Mouse (Mus musculus): ENCODE measurements around the gene Serpinb6c.
"Not testable (repeated sequence)": the region's sequence is repeated elsewhere in the genome, so short reads cannot be mapped to it uniquely, and the experiment has no call there.

The Serpinb6c gene

DNA sequence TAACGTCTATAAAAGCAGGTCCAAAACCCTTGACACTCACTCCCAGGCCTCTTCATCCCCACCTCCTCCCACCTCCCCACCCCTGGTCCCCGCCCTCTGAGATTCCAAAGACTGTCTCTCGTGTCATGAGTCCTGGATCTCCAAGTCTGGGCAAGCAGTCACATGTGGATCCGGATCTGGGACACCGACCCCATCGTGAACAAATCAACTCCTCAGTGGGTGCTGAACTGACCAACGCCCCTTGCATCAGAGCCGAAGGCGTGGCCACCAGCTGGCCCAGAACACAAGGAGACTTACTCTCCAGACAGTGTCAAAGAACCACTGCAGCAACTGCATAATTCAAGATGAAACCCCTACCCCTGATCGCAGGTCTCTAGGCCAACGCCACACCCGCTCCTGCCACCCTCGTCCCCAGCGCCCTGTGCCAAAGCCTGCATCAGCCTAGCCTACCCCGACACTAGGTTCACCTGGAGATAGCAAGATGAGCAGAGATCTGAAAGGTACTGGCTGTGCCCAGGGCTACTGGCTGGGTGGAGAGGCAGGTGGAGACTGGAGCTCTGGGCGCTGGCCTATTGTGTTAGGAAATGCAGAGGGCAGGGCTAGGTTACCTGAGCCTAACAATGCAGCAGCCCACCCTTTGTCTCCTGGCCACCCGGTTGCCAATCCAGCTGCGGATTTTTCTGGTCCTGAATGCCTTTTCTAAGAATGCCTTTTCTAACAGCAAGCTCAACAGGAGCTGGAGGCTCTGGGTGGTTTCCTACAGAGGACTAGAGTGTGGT is at the start of gene Serpinb6c:
TSS of gene Serpinb6c (minus strand) at position 533 of the 779 bp plus-strand sequence.
- DNase-seq = no peak

DNA sequence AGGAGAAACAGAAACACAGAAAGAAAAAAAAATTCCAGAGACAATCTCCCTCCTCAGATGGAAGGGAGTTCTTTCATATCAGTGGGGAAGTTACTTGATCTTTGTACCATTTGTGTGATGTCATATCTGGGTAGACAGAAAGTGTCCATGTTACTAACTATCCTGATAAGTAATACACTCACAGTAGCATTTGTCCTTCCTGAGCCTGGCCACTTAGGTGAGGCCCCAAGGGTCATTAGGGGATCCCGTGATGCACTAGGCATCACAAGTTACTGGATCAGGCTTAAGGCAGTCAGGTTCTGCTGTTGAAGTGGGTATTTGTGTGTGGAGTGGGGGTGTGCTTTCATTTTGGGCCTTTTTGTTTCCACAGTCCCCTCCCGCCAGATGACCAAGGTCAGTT is 47.4 kb upstream of the Serpinb6c start:
- no peak for DNase-seq

DNA sequence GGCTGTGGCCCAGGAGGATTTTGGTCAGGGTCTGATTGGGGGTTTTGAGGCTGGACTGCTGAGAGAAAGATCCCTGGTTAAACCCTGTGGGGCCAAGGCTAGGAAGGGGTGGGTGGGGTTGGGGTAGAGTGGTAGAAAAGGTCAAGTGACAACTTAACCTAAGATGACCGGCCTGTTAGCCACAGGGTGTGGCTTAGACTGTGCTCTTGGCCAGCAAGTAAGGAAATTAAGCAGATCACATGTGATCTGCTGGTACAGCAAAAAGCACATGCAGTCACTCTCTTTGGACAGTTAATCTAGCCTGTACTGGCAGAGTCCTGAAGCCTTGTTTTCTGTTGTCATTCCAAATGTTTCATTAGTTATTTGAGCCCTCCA is 46.6 kb upstream of the Serpinb6c start:
- DNase-seq = no peak

DNA sequence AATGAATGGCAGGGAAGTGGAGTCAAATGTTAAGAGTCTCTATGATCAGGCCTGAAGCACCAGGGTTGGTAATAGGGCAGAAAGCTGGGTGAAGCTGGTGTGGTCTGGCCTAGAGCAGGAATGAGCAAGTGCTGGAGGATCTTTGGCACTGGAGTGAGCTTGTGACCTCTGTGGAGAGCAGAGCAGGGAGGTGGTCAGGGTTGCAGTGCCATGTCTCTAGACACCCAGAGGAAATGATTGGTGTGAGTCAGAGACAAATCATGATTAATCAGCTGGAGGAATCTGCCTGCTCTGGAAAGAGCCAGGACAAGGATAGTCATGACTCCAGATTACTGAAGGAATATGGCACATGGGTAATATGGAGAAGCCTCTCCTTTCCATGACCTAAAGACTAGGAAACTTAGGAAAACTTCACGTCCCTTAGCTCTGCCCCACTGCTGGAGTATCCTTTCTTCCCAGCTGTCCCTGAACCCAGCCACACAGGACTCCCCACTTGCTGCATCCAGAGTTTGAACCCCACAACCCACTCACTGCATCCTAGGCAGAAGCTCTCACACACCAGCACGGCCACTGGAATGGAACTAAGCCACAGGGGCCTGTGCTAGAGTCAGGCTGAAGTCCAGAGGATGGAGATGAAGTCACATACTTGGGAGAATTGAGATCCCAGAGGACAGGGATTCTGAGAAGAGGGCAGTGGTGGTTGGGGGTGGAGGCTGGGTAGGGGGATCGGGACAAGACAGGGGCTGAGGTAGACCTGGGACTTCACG is 46.0 kb upstream of the Serpinb6c start:
- no peak for DNase-seq

DNA sequence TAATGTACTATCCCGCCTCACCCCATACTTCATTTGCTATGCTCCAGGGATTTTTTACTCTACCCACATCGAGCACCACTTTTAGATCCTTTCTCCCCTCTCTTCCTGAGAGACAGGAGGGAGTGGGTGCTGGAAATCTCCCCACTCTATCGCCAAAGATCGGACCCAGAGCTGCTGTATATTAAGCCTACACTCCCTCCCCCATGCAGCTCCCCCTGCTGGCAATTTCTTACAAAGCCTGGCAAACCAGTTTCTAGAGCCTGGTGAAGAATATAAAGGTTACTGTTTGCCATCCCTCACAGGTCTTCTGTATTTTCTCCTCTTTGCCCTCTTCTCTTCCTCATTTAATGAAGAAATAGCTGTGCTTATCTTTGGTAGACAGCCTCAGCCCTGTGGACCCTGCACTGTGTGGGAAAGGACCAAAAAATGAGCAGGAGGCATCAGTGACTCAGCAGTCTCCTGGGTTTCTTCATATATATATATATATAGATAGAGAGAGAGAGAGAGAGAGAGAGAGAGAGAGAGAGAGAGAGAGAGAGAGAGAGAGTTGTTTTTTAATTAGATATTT is 36.8 kb upstream of the Serpinb6c start:
- peak in 1 of 2 experiments; percentile 12 for DNase-seq

DNA sequence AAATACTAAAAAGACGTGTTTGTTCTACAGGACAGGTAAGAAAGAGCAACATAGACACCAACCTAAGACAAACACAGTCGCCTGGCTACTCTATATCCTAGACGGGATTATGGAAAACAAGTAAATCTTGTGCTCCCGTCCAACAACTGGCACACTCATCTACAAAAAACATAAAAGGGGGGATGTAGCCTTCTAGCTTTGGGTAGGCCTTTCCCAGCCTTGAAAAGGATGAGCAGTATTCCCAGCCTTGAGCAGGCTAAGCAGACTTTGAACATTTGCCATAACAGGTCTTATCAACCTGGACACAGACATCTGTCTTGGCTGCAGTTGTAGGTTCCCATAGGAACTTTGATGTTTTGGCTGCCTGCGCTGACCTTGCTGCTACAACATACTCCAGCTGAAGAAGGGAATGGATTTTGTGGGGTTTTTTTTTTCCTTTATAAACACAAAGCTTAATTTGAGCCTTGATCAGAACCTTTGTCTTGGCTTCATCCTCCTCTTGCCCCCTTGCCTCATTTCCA is 35.8 kb upstream of the Serpinb6c start:
- DNase-seq = no peak

DNA sequence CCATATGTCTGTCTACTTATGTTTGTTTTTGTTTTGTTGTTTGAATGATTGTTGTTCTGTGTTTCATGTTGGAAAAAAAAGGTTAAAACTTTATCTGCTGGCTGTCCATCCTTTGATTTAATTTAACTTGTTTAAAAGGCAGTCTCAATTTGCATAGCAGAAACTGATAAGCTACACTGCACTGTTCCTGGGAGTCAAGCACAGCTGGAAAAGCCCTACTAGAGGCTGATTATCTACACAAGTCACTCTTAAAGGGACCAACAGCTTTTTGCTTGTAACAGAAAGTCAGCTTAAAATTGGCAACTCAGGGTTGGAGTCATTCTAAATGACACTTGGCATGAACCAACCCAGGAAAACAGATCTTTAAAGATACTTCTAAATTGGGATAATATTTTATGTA is 32.1 kb upstream of the Serpinb6c start:
- DNase-seq = not testable (repeated sequence)

DNA sequence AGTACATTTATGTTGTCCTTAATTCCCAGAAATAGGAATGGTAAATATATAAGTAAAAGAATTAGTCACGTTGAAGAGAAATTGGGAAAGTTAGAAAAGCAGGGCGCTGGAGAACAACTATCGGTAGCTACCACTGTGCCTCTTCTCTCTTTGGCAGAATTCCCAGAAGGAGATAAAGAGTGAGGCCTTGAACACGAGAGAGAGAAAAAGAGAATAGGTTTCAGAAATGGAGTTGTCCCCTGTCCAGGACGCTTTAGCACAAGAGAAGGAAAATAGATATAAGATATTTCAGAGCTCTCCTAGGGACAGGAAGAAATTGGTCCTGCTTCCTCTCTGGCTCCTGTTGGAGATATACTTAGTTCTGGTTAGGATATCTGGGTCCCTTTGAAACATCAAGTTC is 31.6 kb upstream of the Serpinb6c start:
- no peak for DNase-seq

DNA sequence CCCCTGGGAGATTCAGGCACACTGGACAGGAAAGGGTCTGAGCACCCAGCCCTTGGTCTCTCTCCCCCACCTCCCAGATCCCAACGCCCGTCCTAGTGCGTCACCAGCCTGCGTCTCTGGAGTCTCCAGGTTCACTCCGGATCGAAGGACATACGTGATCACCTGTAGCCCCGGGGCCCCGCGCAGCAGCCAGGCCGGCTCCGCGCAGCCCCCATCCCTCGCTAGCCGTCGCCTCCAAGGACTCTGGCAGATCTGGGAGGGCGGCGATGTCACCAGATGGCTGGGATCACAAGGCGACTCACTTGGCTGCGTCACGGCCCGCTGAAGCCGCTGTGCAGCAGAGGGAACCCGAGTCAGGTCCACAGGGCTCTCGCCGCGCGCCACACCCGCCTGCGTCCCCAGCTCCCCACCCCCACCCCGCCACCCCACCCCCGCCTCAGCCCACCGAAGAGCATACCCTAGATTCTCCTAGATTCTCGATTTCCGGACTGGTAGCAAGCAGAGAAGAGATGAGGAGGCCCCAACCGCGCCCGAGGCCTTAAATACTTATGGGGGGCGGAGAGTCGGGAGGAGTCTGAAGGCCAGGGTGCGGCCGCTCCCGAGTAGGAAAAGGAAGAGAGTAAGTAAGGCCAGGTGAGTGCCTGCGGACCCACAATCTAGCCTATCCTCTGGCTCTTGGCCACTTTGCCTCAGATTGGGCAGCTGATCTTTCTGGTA is 30.1 kb upstream of the Serpinb6c start:
- peak in 1 of 2 experiments; percentile 12 for DNase-seq

DNA sequence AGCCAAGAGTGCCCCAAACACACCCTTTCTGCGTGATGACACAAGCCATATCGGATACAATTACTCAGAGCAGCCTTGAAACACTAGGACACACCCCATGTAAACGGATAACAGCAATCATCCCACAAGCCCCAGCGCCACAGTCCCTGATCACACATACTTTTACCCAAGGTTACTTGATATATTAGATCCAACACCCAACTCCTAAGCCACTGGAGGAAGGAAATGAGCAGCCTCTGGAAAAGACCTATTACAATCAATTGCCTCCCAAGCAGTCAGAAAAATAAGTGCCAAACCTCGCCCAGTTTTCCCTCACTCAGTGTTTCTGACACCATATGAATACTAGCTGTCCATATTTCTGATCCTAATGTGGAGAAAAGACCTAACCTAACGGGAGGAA is 29.2 kb upstream of the Serpinb6c start:
- no peak for DNase-seq

DNA sequence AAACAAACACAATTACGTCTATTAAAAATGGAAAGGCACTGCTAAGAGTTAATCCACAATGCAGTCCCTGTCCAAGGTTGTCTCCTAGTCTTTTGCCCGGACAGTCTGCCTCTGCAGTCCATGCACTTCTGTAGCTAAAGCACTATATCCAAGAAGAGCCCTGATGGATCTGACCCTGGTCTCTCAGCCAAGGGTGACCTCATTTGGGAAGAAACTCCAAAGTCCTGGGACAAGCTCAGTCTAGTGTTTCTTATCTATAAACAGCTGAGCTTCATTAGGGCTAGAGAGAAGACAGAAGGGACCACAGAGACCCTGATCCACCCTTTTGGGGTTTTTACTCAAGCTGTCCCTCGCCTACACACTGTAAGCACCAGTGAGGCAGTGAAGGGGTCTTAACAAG is 25.4 kb upstream of the Serpinb6c start:
- no peak for DNase-seq

DNA sequence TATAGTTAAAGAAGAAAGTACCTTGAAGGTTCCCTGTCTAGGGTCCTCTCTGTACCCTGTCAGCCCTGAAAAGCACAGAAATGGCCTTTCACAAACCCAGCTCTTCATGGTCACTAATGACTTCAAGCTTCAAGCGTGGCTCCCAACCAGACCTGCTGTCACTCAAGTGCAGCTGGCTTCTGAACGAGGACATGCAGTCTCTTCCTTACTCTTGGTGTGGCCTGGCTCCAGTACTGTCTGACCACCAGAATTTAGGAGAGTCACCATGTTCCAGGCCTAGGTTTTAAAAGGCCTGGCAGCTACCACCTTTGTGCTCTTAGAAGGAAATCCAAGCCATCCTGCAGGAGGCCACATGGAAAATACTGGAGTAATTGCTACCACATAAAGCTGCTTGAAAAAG is 24.8 kb upstream of the Serpinb6c start:
- no peak for DNase-seq

DNA sequence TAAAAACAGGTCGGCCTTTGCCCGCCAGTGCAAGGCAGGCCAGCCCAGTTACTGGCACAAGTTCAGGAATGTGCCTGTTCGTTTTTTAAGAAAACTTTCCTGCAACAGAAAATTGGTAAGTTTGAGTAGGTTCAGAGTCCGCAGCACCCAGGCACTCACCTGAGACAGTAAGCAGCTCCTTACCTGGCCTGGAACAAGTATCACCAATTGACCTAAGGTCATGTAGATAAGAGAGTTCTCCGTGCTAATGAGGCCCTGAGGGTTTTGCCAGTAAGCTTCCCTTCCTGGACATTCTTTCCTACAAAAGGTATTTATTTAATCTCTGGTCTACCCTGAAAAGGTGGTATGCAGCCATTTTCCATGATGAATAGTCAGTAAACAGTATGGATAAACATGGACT is 16.2 kb upstream of the Serpinb6c start:
- DNase-seq = no peak

DNA sequence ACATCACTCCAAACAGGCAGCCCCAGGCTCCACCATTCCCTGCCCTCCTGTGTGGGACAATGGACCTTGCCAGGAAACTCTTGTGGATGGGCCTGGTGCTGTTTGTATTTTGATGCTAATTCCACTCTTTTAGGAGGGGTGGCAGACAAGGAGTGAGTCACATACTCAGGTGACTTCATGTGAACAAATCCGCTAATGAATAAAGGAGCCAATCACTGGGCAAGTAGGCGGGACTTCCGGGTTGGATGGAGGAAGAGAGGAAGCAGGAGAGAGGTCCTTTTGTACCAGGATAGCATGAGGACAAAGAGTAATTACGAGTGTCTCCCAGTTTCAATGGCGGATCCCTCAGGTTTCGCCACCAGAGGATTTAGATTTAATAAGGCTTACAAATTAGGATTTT is 15.5 kb upstream of the Serpinb6c start:
- no peak for DNase-seq

DNA sequence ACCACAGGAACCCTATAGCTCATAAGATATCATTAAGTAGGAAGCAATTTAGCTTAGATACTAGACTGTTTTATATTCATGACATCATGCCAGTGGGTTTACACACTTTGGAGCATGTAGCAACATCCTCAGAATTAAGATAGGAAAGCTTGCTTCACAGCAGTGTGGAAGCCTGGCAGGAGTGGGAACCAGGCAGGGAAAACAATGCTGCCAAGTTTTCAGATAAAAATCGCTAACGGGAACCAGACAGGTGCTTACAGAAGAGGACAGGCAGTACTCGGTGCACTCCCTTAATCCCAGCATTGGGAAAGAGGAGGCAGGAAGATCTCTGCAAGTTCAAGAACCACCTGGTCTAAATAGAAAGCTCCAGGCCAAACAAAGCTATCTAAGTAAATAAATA is 1.3 kb upstream of the Serpinb6c start:
- no peak for DNase-seq

DNA sequence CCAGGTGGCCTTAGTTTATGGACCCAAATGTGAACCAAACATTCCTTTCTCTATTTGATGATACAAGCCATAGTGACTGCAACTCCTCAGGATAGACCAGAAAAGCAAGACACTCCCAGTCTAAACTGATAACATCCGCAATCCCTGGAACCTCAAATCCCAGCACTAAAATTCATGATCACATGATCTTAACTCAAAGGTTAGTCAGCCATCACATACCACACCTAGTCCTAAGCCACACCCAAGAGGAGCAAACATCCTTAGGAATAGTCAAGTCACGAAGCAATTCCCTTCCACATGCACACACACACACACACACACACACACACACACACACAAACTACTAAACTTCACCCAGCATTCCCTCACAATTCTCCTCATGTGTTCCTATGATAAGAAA is 2.2 kb downstream of the Serpinb6c start:
- DNase-seq = no peak

DNA sequence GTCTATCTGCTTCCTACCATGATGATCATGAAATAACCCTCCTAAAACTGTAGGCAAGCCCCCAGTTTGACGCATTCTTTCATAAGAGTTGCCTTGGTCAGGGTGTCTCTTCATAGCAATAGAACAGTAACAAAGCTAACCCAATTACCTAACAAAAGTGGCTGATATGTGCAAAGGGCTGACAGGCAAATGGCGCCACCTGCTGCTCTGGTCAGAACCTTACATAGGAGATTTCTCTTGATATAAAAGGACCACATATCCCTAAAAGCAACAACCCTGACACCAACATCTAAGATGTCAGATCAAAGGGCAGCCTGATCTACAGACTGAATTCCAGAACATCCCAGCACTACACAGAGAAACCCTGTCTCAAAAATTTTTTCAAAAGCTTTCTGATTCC is 11.3 kb downstream of the Serpinb6c start:
- DNase-seq = peak in 1 of 2 experiments; percentile 15

DNA sequence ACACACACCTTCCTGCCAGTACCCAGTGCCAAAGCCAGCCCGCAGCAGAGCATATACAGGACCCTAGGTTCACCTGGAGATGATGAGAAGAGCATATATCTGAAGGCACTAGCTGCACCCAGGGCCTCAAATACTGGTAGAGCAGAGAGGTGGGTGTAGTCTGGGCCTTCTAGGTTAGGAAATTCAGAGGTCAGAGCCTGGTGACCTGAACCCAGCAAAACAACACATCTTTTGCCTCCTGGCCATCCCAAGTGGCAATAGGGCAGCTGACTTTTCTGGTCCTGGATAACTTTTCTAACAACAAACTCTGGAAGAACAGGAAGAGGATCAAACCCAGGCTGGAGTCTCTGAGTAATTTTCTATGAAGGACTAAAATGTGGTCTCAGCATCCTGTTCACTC is 62.2 kb downstream of the Serpinb6c start, which contains the start of gene Serpinb6e:
TSS of gene Serpinb6e (minus strand) at position 101 of the 400 bp plus-strand sequence.
- no peak for DNase-seq

DNA sequence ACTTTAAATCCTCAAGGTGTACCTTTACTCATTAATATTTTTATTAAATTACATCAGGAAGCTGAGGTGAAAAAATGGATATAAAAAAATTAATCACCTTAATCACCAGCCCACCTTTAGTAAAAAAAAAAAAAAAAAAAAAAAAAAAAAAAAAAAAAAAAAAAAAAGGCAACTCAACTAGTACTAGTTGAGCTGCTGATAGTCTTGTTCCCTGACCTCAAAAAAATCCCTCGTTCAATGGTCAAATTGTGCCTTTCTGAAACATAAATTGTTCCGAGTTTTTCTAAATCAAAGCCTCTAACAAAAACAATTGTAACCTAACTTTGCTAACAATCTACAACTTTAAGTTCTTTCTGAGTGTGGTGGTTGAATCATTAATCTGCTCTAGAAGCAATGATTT is 74.8 kb downstream of the Serpinb6c start:
- no peak for DNase-seq

Measured in spleen, adult 18-20 months (tissue).